Comparison of ENCODE assay signal across 7 mouse cellular contexts in the genomic region with DNA sequence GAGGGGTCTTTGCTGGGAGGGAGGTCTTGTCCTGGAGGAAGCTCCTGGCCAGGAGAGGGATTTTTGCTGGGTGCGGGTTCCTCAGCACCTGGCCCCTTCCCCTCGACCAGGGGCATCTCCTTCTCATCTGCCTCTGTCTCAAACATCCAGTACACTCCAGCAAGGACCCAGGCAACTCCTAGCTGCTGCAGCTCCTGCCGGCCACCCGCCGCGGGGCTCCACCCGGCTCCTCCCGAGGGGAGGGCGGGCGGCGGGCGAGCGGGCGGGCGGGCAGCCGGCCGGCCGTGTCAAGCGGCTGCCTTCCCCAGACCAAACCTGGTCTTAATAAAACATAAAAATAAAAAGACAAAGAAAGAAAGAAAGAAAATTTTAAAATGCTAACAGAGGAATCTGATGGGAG. TPM values are rescaled to one million over a fixed set of nuclear protein-coding genes. Genes with fewer than 3 reads are reported as not detected.
DNase-seq lines count a peak whose midpoint lies in the region; ATAC-seq and TF ChIP-seq lines count a peak whose summit lies in the region.
"Not testable (repeated sequence)": the region's sequence is repeated elsewhere in the genome, so short reads cannot be mapped to it uniquely, and the experiment has no call there.

No protein-coding gene starts in this region.

- 24% methylated on average over 9 of the region's 19 CpGs for WGBS in forebrain, embryonic 13.5 days
- WGBS in heart, embryonic 14.5 days: 26% methylated on average over 14 of the region's 19 CpGs
- WGBS in hindbrain, embryonic 12.5 days: 54% methylated on average over 14 of the region's 19 CpGs
- WGBS in kidney, embryonic 16.5 days: 18% methylated on average over 18 of the region's 19 CpGs
- WGBS in lung, embryonic 14.5 days: 13% methylated on average over 17 of the region's 19 CpGs
- 55% methylated on average over 13 of the region's 19 CpGs for WGBS in midbrain, embryonic 13.5 days

- not testable (repeated sequence) for H3K4me3 ChIP-seq in forebrain, embryonic 13.5 days; heart, embryonic 14.5 days (ENCODE audit: control insufficient read depth in 1 of 2, insufficient read depth in 1 of 2, low read depth in 1 of 2, low read length in 2 of 2); hindbrain, embryonic 12.5 days; kidney, embryonic 16.5 days (ENCODE audit: low read length); lung, embryonic 14.5 days (ENCODE audit: low read depth, low read length); midbrain, embryonic 13.5 days (replicated peaks)

- H3K9me3 ChIP-seq in forebrain, embryonic 13.5 days (replicated peaks); heart, embryonic 14.5 days (ENCODE audit: control insufficient read depth, low read length); hindbrain, embryonic 12.5 days (replicated peaks); kidney, embryonic 16.5 days (ENCODE audit: low read length); lung, embryonic 14.5 days (ENCODE audit: low read depth, low read length); midbrain, embryonic 13.5 days: not testable (repeated sequence)

- not testable (repeated sequence) for H3K4me1 ChIP-seq in forebrain, embryonic 13.5 days; heart, embryonic 14.5 days (ENCODE audit: control insufficient read depth in 2 of 2, insufficient read depth in 2 of 2, low read length in 2 of 2); hindbrain, embryonic 12.5 days; kidney, embryonic 16.5 days (ENCODE audit: insufficient read depth, low read length); lung, embryonic 14.5 days (ENCODE audit: insufficient read depth); midbrain, embryonic 13.5 days (replicated peaks)

- not testable (repeated sequence) for TF ChIP-seq CTCF in lung, embryonic 14.5 days (IDR thresholded peaks at IDR 0.05; ENCODE audit: low read depth)

- H3K27me3 ChIP-seq in forebrain, embryonic 13.5 days: peaks cover 11% of the 10 kb centered on the region; the same call in 1 of the 2 replicates
- not testable (repeated sequence) for H3K27me3 ChIP-seq in heart, embryonic 14.5 days (ENCODE audit: control insufficient read depth, insufficient read depth, low read length); hindbrain, embryonic 12.5 days; lung, embryonic 14.5 days (ENCODE audit: insufficient read depth, low read length)
- peaks cover 14% of the 10 kb centered on the region; the same call in 1 of the 2 replicates for H3K27me3 ChIP-seq in kidney, embryonic 16.5 days (ENCODE audit: insufficient read depth, low read length)
- peaks cover 22% of the 10 kb centered on the region; the same call in 1 of the 2 replicates for H3K27me3 ChIP-seq in midbrain, embryonic 13.5 days

- H3K4me2 ChIP-seq in forebrain, embryonic 13.5 days: 0 out of 2 replicates have a peak overlapping the region, but pooled peaks have one; percentile 18
- H3K4me2 ChIP-seq in heart, embryonic 14.5 days (ENCODE audit: low read length): peak overlapping the region; percentile 37
- 0 out of 2 replicates have a peak overlapping the region, but pooled peaks have one; percentile 19 for H3K4me2 ChIP-seq in hindbrain, embryonic 12.5 days (replicated peaks)
- not testable (repeated sequence) for H3K4me2 ChIP-seq in kidney, embryonic 16.5 days (replicated peaks; ENCODE audit: low read depth, low read length)
- H3K4me2 ChIP-seq in lung, embryonic 14.5 days: peak overlapping the region; percentile 31
- H3K4me2 ChIP-seq in midbrain, embryonic 13.5 days (replicated peaks): 0 out of 2 replicates have a peak overlapping the region, but pooled peaks have one; percentile 23

- not testable (repeated sequence) for H3K27ac ChIP-seq in forebrain, embryonic 13.5 days; heart, embryonic 14.5 days (replicated peaks in 1 of 2; ENCODE audit: control insufficient read depth in 1 of 2, insufficient read depth in 1 of 2, low read depth in 2 of 2, low read length in 2 of 2); hindbrain, embryonic 12.5 days; kidney, embryonic 16.5 days (ENCODE audit: low read length); lung, embryonic 14.5 days (ENCODE audit: low read depth); midbrain, embryonic 13.5 days

- ATAC-seq in forebrain, embryonic 13.5 days; heart, embryonic 14.5 days (ENCODE audit: insufficient number of reproducible peaks, insufficient read depth, low FRiP score, low read depth); hindbrain, embryonic 12.5 days (ENCODE audit: low FRiP score); midbrain, embryonic 13.5 days: not testable (repeated sequence)
- peak; percentile 70; the same call in 1 of the 2 replicates for ATAC-seq in kidney, embryonic 16.5 days (ENCODE audit: low FRiP score, low TSS enrichment)
- ATAC-seq in lung, embryonic 14.5 days (ENCODE audit: insufficient read depth): peak; percentile 62; the same call in 1 of the 2 replicates

- not testable (repeated sequence) for DNase-seq in lung, embryonic 14.5 days
- DNase-seq in right cerebral cortex, postnatal 4 days: peak; percentile 1

- not testable (repeated sequence) for H3K36me3 ChIP-seq in forebrain, embryonic 13.5 days (ENCODE audit: poor library complexity, severe bottlenecking); heart, embryonic 14.5 days (ENCODE audit: control insufficient read depth, insufficient read depth, low read length); hindbrain, embryonic 12.5 days; kidney, embryonic 16.5 days (ENCODE audit: insufficient read depth, low read length); lung, embryonic 14.5 days (ENCODE audit: insufficient read depth); midbrain, embryonic 13.5 days

- not testable (repeated sequence) for H3K9ac ChIP-seq in forebrain, embryonic 13.5 days; heart, embryonic 14.5 days (ENCODE audit: low read length); hindbrain, embryonic 12.5 days; kidney, embryonic 16.5 days (replicated peaks; ENCODE audit: low read length); lung, embryonic 14.5 days; midbrain, embryonic 13.5 days (replicated peaks)

RNA-seq across cellular contexts. Expression of a gene that starts 48.2 kb away (rescaled TPM):
- polyA plus RNA-seq in forebrain, embryonic 13.5 days (2015; fragmentation: Nextera tagmentation; extraction: Ambion mirVana): 28.0 and 29.8 TPM in 2 replicates
- polyA plus RNA-seq in heart, embryonic 14.5 days (2014; fragmentation: Nextera tagmentation; extraction: Ambion mirVana): 34.8 and 36.2 TPM in 2 replicates
- polyA plus RNA-seq in hindbrain, embryonic 12.5 days (2016; fragmentation: Nextera tagmentation; extraction: Ambion mirVana): 54.6 and 54.8 TPM in 2 replicates
- polyA plus RNA-seq in kidney, embryonic 16.5 days (2015; fragmentation: Nextera tagmentation; extraction: Ambion mirVana): 56.4 and 57.2 TPM in 2 replicates
- 36.8 and 42.0 TPM in 2 replicates for polyA plus RNA-seq in lung, embryonic 14.5 days (2014; fragmentation: Nextera tagmentation; extraction: Ambion mirVana)
- 25.4 and 26.4 TPM in 2 replicates for polyA plus RNA-seq in midbrain, embryonic 13.5 days (2015; fragmentation: Nextera tagmentation; extraction: Ambion mirVana)
